Mouse (Mus musculus) MEL (cell line): ENCODE results near the gene Fam171a2. TPM values are rescaled to one million over a fixed set of nuclear protein-coding genes. Genes with fewer than 3 reads are reported as not detected.

Source experiments
- DNase-seq: peaks from one replicate; pipeline ENCODE4 v3.0.0; 2011; ENCODE audit warnings: low read depth, low spot score
- H3K27ac ChIP-seq: 2 replicates; pipeline ENCODE4 v1.5.1; 2012; ENCODE audit warnings: low read depth, mild to moderate bottlenecking, control low read depth, low read length, moderate library complexity; ENCODE audit not compliant: control insufficient read depth
- H3K27me3 ChIP-seq, 2 experiments: fragments of 150-350 bp in 1 of 2; sonication (generic) in 1 of 2; 2 replicates each; pipeline ENCODE4 v1.6.1; 2012; ENCODE audit warnings: low read length in 2 of 2, mild to moderate bottlenecking in 2 of 2, improper control_type of control experiment in 1 of 2, moderate library complexity in 1 of 2; ENCODE audit not compliant: insufficient read depth in 2 of 2, control insufficient read depth in 1 of 2
- H3K36me3 ChIP-seq, 2 experiments: 2 replicates each; pipeline ENCODE4 v1.6.1; 2012 to 2014; ENCODE audit warnings: low read length in 2 of 2, improper control_type of control experiment in 1 of 2, inconsistent platforms in 1 of 2, mild to moderate bottlenecking in 1 of 2; ENCODE audit not compliant: insufficient read depth in 2 of 2, control insufficient read depth in 1 of 2
- H3K4me1 ChIP-seq, 2 experiments: fragments of 150-350 bp in 1 of 2; sonication (generic) in 1 of 2; 2 replicates each; pipeline ENCODE4 v1.6.1; 2012; ENCODE audit warnings: low read length in 2 of 2, improper control_type of control experiment in 1 of 2, mild to moderate bottlenecking in 1 of 2; ENCODE audit not compliant: insufficient read depth in 2 of 2, control insufficient read depth in 1 of 2
- H3K4me3 ChIP-seq, 2 experiments: fragments of 150-350 bp in 1 of 2; sonication (generic) in 1 of 2; 2 replicates each; pipeline ENCODE4 v1.5.1; 2012; ENCODE audit warnings: low read depth in 2 of 2, low read length in 2 of 2, mild to moderate bottlenecking in 2 of 2, moderate library complexity in 2 of 2, control low read depth in 1 of 2, improper control_type of control experiment in 1 of 2; ENCODE audit not compliant: control insufficient read depth in 1 of 2, insufficient read depth in 1 of 2
- H3K79me2 ChIP-seq: 2 replicates; pipeline ENCODE4 v1.6.1; 2012; ENCODE audit warnings: mild to moderate bottlenecking, low read length, moderate library complexity; ENCODE audit not compliant: control insufficient read depth, poor library complexity, insufficient read depth
- H3K9ac ChIP-seq: 2 replicates; pipeline ENCODE4 v1.6.1; 2012; ENCODE audit warnings: low read depth, mild to moderate bottlenecking, control low read depth, low read length, moderate library complexity; ENCODE audit not compliant: control insufficient read depth, poor library complexity, severe bottlenecking
- H3K9me3 ChIP-seq: fragments of 150-350 bp; sonication (generic); replicated peaks from 2 replicates; pipeline ENCODE4 v1.6.1; 2012; ENCODE audit warnings: mild to moderate bottlenecking, low read length, improper control_type of control experiment, moderate library complexity; ENCODE audit not compliant: insufficient read depth
- BHLHE40 ChIP-seq: IDR thresholded peaks from 2 replicates; pipeline ENCODE4 v1.6.1; 2012; ENCODE audit warnings: low read depth, mild to moderate bottlenecking, inconsistent platforms, low read length, improper control_type of control experiment, borderline replicate concordance
- CHD1 ChIP-seq: IDR thresholded peaks from 2 replicates; pipeline ENCODE4 v1.6.1; 2012; ENCODE audit warnings: low read depth, mild to moderate bottlenecking, inconsistent platforms, low read length, improper control_type of control experiment
- CHD2 ChIP-seq: IDR thresholded peaks from 2 replicates; pipeline ENCODE4 v1.6.1; 2011; ENCODE audit warnings: low read length, improper control_type of control experiment
- CTCF ChIP-seq, 3 experiments: IDR thresholded peaks in 2 of 3; conservative IDR thresholded peaks in 1 of 3; 2 replicates each; pipeline ENCODE4 v1.5.1; 2011 to 2012; ENCODE audit warnings: low read length in 3 of 3, low read depth in 2 of 3, mild to moderate bottlenecking in 2 of 3, improper control_type of control experiment in 1 of 3, inconsistent platforms in 1 of 3, mixed read lengths in 1 of 3, moderate library complexity in 1 of 3; ENCODE audit not compliant: control insufficient read depth in 1 of 3, insufficient read depth in 1 of 3, poor library complexity in 1 of 3, severe bottlenecking in 1 of 3
- E2F4 ChIP-seq: IDR thresholded peaks from 2 replicates; pipeline ENCODE4 v1.6.1; 2011; ENCODE audit warnings: low read depth, low read length, improper control_type of control experiment, borderline replicate concordance
- ELF1 ChIP-seq: IDR thresholded peaks from 2 replicates; pipeline ENCODE4 v1.6.1; 2014; ENCODE audit warnings: low read depth, mild to moderate bottlenecking, inconsistent platforms, low read length, improper control_type of control experiment, moderate library complexity
- EP300 ChIP-seq, 2 experiments: IDR thresholded peaks; 2 replicates each; pipeline ENCODE4 v1.6.1; 2011; ENCODE audit warnings: improper control_type of control experiment in 2 of 2, low read length in 2 of 2, low read depth in 1 of 2, mild to moderate bottlenecking in 1 of 2
- ETS1 ChIP-seq: IDR thresholded peaks from 2 replicates; pipeline ENCODE4 v1.6.1; 2012; ENCODE audit warnings: low read depth, mild to moderate bottlenecking, inconsistent platforms, low read length, improper control_type of control experiment, moderate library complexity
- GABPA ChIP-seq: IDR thresholded peaks from 2 replicates; pipeline ENCODE4 v1.6.1; 2012; ENCODE audit warnings: low read depth, mild to moderate bottlenecking, inconsistent platforms, low read length, improper control_type of control experiment, moderate library complexity
- GATA1 ChIP-seq: IDR thresholded peaks from 2 replicates; pipeline ENCODE4 v1.6.1; 2011; ENCODE audit warnings: low read depth, low read length, improper control_type of control experiment
- HCFC1 ChIP-seq: IDR thresholded peaks from 2 replicates; pipeline ENCODE4 v1.6.1; 2012; ENCODE audit warnings: low read depth, mild to moderate bottlenecking, inconsistent platforms, low read length, improper control_type of control experiment, moderate library complexity
- JUND ChIP-seq: IDR thresholded peaks from 2 replicates; pipeline ENCODE4 v1.6.1; 2011; ENCODE audit warnings: low read depth, mild to moderate bottlenecking, improper control_type of control experiment, low read length
- KAT2A ChIP-seq: conservative IDR thresholded peaks from 2 replicates; pipeline ENCODE4 v1.6.1; 2012; ENCODE audit warnings: low read depth, low read length, improper control_type of control experiment, inconsistent platforms
- MAFK ChIP-seq: IDR thresholded peaks from 2 replicates; pipeline ENCODE4 v1.6.1; 2011; ENCODE audit warnings: low read depth, mild to moderate bottlenecking, low read length, improper control_type of control experiment, borderline replicate concordance
- MAZ ChIP-seq: IDR thresholded peaks from 2 replicates; pipeline ENCODE4 v1.6.1; 2012; ENCODE audit warnings: low read depth, mild to moderate bottlenecking, inconsistent platforms, low read length, improper control_type of control experiment
- MEF2A ChIP-seq: IDR thresholded peaks from 2 replicates; pipeline ENCODE4 v1.6.1; 2014; ENCODE audit warnings: low read depth, mild to moderate bottlenecking, inconsistent platforms, low read length, improper control_type of control experiment; ENCODE audit not compliant: poor library complexity, insufficient replicate concordance, severe bottlenecking; ENCODE audit errors: extremely low read depth
- MXI1 ChIP-seq: IDR thresholded peaks from 2 replicates; pipeline ENCODE4 v1.6.1; 2011; ENCODE audit warnings: mild to moderate bottlenecking, low read depth, low read length, improper control_type of control experiment
- MYB ChIP-seq: IDR thresholded peaks from 2 replicates; pipeline ENCODE4 v1.6.1; 2011; ENCODE audit warnings: mild to moderate bottlenecking, low read depth, low read length, improper control_type of control experiment
- MYC ChIP-seq: IDR thresholded peaks from 2 replicates; pipeline ENCODE4 v1.6.1; 2011; ENCODE audit warnings: low read depth, mild to moderate bottlenecking, low read length, improper control_type of control experiment, moderate library complexity
- NELFE ChIP-seq: IDR thresholded peaks from 2 replicates; pipeline ENCODE4 v1.6.1; 2011; ENCODE audit warnings: low read depth, low read length, improper control_type of control experiment
- NRF1 ChIP-seq: IDR thresholded peaks from 2 replicates; pipeline ENCODE4 v1.6.1; 2014; ENCODE audit warnings: low read depth, mild to moderate bottlenecking, inconsistent platforms, low read length, improper control_type of control experiment, moderate library complexity; ENCODE audit not compliant: poor library complexity, insufficient read depth, severe bottlenecking
- POLR2A ChIP-seq, 2 experiments: IDR thresholded peaks; 2 replicates each; pipeline ENCODE4 v1.6.1; 2011 to 2012; ENCODE audit warnings: low read length in 2 of 2, mild to moderate bottlenecking in 2 of 2, control low read depth in 1 of 2, improper control_type of control experiment in 1 of 2, low read depth in 1 of 2, moderate library complexity in 1 of 2; ENCODE audit not compliant: control insufficient read depth in 1 of 2, insufficient read depth in 1 of 2, poor library complexity in 1 of 2
- POLR2AphosphoS2 ChIP-seq: IDR thresholded peaks from 2 replicates; pipeline ENCODE4 v1.6.1; 2011; ENCODE audit warnings: low read length, improper control_type of control experiment
- POLR2AphosphoS5 ChIP-seq: IDR thresholded peaks from 2 replicates; pipeline ENCODE4 v1.6.1; 2012; ENCODE audit warnings: low read depth, borderline replicate concordance, mild to moderate bottlenecking, inconsistent platforms, low read length, moderate library complexity, mixed read lengths
- RAD21 ChIP-seq: IDR thresholded peaks from 2 replicates; pipeline ENCODE4 v1.6.1; 2011; ENCODE audit warnings: mild to moderate bottlenecking, low read depth, low read length, improper control_type of control experiment
- RCOR1 ChIP-seq: IDR thresholded peaks from 2 replicates; pipeline ENCODE4 v1.6.1; 2012; ENCODE audit warnings: low read depth, mild to moderate bottlenecking, inconsistent platforms, low read length, improper control_type of control experiment
- SIN3A ChIP-seq: IDR thresholded peaks from 2 replicates; pipeline ENCODE4 v1.6.1; 2012; ENCODE audit warnings: low read length, improper control_type of control experiment, inconsistent platforms
- SMC3 ChIP-seq: IDR thresholded peaks from 2 replicates; pipeline ENCODE4 v1.6.1; 2011; ENCODE audit warnings: low read depth, low read length, improper control_type of control experiment
- TAL1 ChIP-seq: IDR thresholded peaks from 2 replicates; pipeline ENCODE4 v1.6.1; 2012; ENCODE audit warnings: mild to moderate bottlenecking, inconsistent platforms, low read length, moderate library complexity, mixed read lengths
- TBP ChIP-seq: IDR thresholded peaks from 2 replicates; pipeline ENCODE4 v1.8.0; 2011; ENCODE audit warnings: low read depth, low read length, improper control_type of control experiment
- TCF12 ChIP-seq: IDR thresholded peaks from 2 replicates; pipeline ENCODE4 v1.6.1; 2014; ENCODE audit warnings: low read depth, mild to moderate bottlenecking, inconsistent platforms, low read length, improper control_type of control experiment, moderate library complexity
- UBTF ChIP-seq: IDR thresholded peaks from 2 replicates; pipeline ENCODE4 v1.6.1; 2012; ENCODE audit warnings: low read depth, mild to moderate bottlenecking, inconsistent platforms, low read length, improper control_type of control experiment, moderate library complexity, borderline replicate concordance; ENCODE audit not compliant: insufficient read depth
- USF1 ChIP-seq: IDR thresholded peaks from 2 replicates; pipeline ENCODE4 v1.6.1; 2014; ENCODE audit warnings: low read depth, mild to moderate bottlenecking, inconsistent platforms, low read length, improper control_type of control experiment, moderate library complexity
- USF2 ChIP-seq, 2 experiments: IDR thresholded peaks; 2 replicates each; pipeline ENCODE4 v1.6.1; 2011 to 2012; ENCODE audit warnings: improper control_type of control experiment in 2 of 2, low read length in 2 of 2, borderline replicate concordance in 1 of 2, inconsistent platforms in 1 of 2, low read depth in 1 of 2, mild to moderate bottlenecking in 1 of 2; ENCODE audit not compliant: insufficient read depth in 1 of 2
- ZC3H11A ChIP-seq: IDR thresholded peaks from 2 replicates; pipeline ENCODE4 v1.6.1; 2012; ENCODE audit warnings: low read depth, mild to moderate bottlenecking, inconsistent platforms, low read length, improper control_type of control experiment
- ZKSCAN1 ChIP-seq: IDR thresholded peaks from 2 replicates; pipeline ENCODE4 v1.6.1; 2012; ENCODE audit warnings: low read depth, mild to moderate bottlenecking, inconsistent platforms, low read length, improper control_type of control experiment, moderate library complexity
- ZMIZ1 ChIP-seq: IDR thresholded peaks from 2 replicates; pipeline ENCODE4 v1.6.1; 2012; ENCODE audit warnings: low read depth, mild to moderate bottlenecking, inconsistent platforms, low read length, improper control_type of control experiment, moderate library complexity
- ZNF384 ChIP-seq: IDR thresholded peaks from 2 replicates; pipeline ENCODE4 v1.6.1; 2012; ENCODE audit warnings: low read depth, mild to moderate bottlenecking, inconsistent platforms, low read length, improper control_type of control experiment
- polyA plus RNA-seq, 2 experiments: library from polyadenylated mRNA; stranded (reverse) in 1 of 2; unstranded in 1 of 2; fragments of >175 nt in 1 of 2; fragments of >200 nt in 1 of 2; gene quantifications; 2 replicates each; pipeline versions ENCODE4 v1.2.1 to v1.2.4; 2012; ENCODE audit warnings: low replicate concordance in 2 of 2, low read depth in 1 of 2; ENCODE audit not compliant: insufficient read length in 2 of 2, insufficient read depth in 1 of 2, missing spikeins in 1 of 2
- total RNA-seq: library from RNA; depleted of rRNA; stranded (reverse); fragments of 300-350 nt; gene quantifications from 2 replicates; pipeline ENCODE4 v1.2.3, GENCODE M21; 2012

The Fam171a2 gene
- total and polyA plus RNA-seq, 3 experiments: 2.0 to 8.8 TPM; not detected in 1

- DNase-seq: peak; percentile 92
- H3K27me3 ChIP-seq: no peaks in the 10 kb centered on the region
- no peak overlapping the region for H3K4me3 ChIP-seq
- H3K9ac ChIP-seq: no peak overlapping the region
- H3K36me3 ChIP-seq: peaks cover 0 to 4% of the 10 kb centered on the region in 2 experiments; a peak in 3 of 4 replicates
- H3K79me2 ChIP-seq: peaks cover 2% of the 10 kb centered on the region; the same call in 1 of the 2 replicates
- H3K9me3 ChIP-seq: no peaks in the 10 kb centered on the region
- no peak overlapping the region for H3K27ac ChIP-seq
- H3K4me1 ChIP-seq: peaks cover 3 to 18% of the 10 kb centered on the region in 2 experiments; a peak in 3 of 4 replicates
- TF ChIP-seq SMC3 (peak; percentile 87), UBTF (no peak), HCFC1 (no peak), RAD21 (peak; percentile 90), GATA1 (no peak), POLR2A (IDR thresholded peaks at IDR 0.05; ENCODE audit: control insufficient read depth in 1 of 2, insufficient read depth in 1 of 2, low read depth in 1 of 2, low read length in 2 of 2, poor library complexity in 1 of 2) (no peak), MYB (no peak), USF1 (no peak), GABPA (no peak), TAL1 (no peak), MAZ (no peak), JUND (no peak), ZKSCAN1 (no peak), MAFK (no peak), ETS1 (no peak), ZC3H11A (no peak; the same call in 1 of the 2 replicates), USF2 (IDR thresholded peaks at IDR 0.05; ENCODE audit: borderline replicate concordance in 1 of 2, insufficient read depth in 1 of 2, low read depth in 1 of 2, low read length in 2 of 2) (no peak), EP300 (IDR thresholded peaks at IDR 0.05; ENCODE audit: low read depth in 1 of 2, low read length in 2 of 2) (no peak), MXI1 (no peak), TCF12 (no peak), NRF1 (no peak), MYC (0 out of 2 replicates have a peak, but pooled peaks have one; percentile 45), RCOR1 (no peak), ELF1 (no peak), SIN3A (peak; percentile 48; the same call in 1 of the 2 replicates), BHLHE40 (no peak), KAT2A (no peak), POLR2AphosphoS5 (no peak), CTCF (IDR thresholded peaks at IDR 0.05 in 2 of 3, conservative IDR thresholded peaks at IDR 0.05 in 1 of 3; ENCODE audit: control insufficient read depth in 1 of 3, insufficient read depth in 1 of 3, low read depth in 2 of 3, low read length in 3 of 3, poor library complexity in 1 of 3, severe bottlenecking in 1 of 3) (peak; percentile 91 to 93 (median 92)), MEF2A (no peak), CHD1 (no peak), ZMIZ1 (no peak), CHD2 (no peak), ZNF384 (no peak), NELFE (no peak), TBP (0 out of 2 replicates have a peak, but pooled peaks have one; percentile 15), POLR2AphosphoS2 (no peak), E2F4 (no peak)
These were observed 13.1 kb downstream of the Fam171a2 start for GRCm38 (mm10) chr11:102434406-102434805.
